Mouse (Mus musculus) midbrain, embryonic 11.5 days (tissue): ENCODE results near the gene Wfdc15a. TPM values are rescaled to one million over a fixed set of nuclear protein-coding genes. Genes with fewer than 3 reads are reported as not detected.

ENCODE experiments used
- ATAC-seq: fragments of 200-750 bp; cut with Nextera tagmentation; 2 replicates; pipeline ENCODE4 v1.8.0; 2017; ENCODE audit warnings: moderate TSS enrichment, moderate library complexity; ENCODE audit not compliant: low FRiP score
- DNase-seq: peaks from one replicate; pipeline ENCODE4 v3.0.0; 2015; ENCODE audit warnings: low spot score; ENCODE audit errors: missing footprints
- H3K27ac ChIP-seq: fragments of 300-500 bp; sonication (generic); 2 replicates; pipeline ENCODE4 v1.5.1; 2014; ENCODE audit warnings: low read depth, low read length
- H3K27me3 ChIP-seq: fragments of 300-500 bp; sonication (generic); 2 replicates; pipeline ENCODE4 v1.6.1; 2014; ENCODE audit warnings: mild to moderate bottlenecking, low read length, moderate library complexity, mixed read lengths; ENCODE audit not compliant: control insufficient read depth, insufficient read depth
- H3K36me3 ChIP-seq: fragments of 300-500 bp; sonication (generic); 2 replicates; pipeline ENCODE4 v1.6.1; 2014; ENCODE audit warnings: mild to moderate bottlenecking, low read length, moderate library complexity, mixed read lengths; ENCODE audit not compliant: control insufficient read depth, insufficient read depth
- H3K4me1 ChIP-seq: fragments of 300-500 bp; sonication (generic); 2 replicates; pipeline ENCODE4 v1.6.1; 2014; ENCODE audit warnings: low read length; ENCODE audit not compliant: control insufficient read depth, insufficient read depth
- H3K4me2 ChIP-seq: fragments of 300-500 bp; sonication (generic); 2 replicates; pipeline ENCODE4 v1.6.1; 2014; ENCODE audit warnings: mild to moderate bottlenecking, moderate library complexity
- H3K4me3 ChIP-seq: fragments of 300-500 bp; sonication (generic); 2 replicates; pipeline ENCODE4 v1.5.1; 2014; ENCODE audit warnings: low read depth, low read length
- H3K9ac ChIP-seq: fragments of 300-500 bp; sonication (generic); 2 replicates; pipeline ENCODE4 v1.6.1; 2014; ENCODE audit warnings: low read length
- H3K9me3 ChIP-seq: fragments of 300-500 bp; sonication (generic); 2 replicates; pipeline ENCODE4 v1.6.1; 2016; ENCODE audit warnings: low read length; ENCODE audit not compliant: control insufficient read depth
- WGBS: fragments of 180-500 bp; shearing (Covaris S2); extraction: QIAGEN DNeasy Blood & Tissue Kit; methylation state at CpG from one replicate; pipeline ENCODE4 v1.1.7; 2014; 5-methylcytosine and 5-hydroxymethylcytosine counted together
- polyA plus RNA-seq: library from polyadenylated mRNA; unstranded; fragments of >200 nt; fragmentation: Nextera tagmentation; extraction: Ambion mirVana; gene quantifications from 2 replicates; pipeline ENCODE4 v1.2.1, GENCODE M21; 2014

Gene Wfdc15a
- polyA plus RNA-seq, 1 experiment from 2014 or later, result not detected

DNA sequence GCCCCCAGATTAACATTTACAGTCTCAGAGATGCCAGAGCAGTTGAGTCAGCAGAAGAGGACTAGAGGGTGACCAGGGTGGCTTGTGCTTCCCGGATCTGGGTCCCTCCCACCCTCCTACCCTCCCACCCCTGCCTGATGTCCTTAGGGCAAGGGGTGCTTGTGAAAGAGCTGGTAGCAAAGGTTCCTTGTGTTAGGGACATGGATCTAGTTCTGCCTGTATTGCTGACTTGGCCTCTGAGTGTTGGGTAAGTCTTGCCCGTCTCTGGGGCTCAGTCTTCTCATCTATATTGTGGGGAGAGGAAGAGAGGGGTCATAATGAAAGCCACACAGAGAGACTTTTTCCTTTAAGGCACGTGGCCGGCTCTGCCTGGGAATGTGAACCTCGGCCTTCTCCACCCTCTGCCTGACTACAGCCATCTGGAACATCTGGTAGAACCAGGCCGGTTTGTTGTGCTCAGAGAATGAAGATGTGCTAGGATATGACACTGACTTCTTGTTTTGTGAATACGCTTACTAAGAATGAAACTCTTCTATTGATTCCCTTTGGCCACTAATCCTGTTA, 17.2 kb downstream of the Wfdc15a start, which contains the start of gene Wfdc5:
Wfdc5 (minus strand) TSS at position 51 of the 564 bp plus-strand sequence.
- DNase-seq (no peak), ATAC-seq (no peak)
- Histone ChIP-seq H3K4me2 (no peak within 1 kb of the TSS), H3K9me3 (no peaks in the 10 kb centered on the region), H3K36me3 (no peaks in the 10 kb centered on the region), H3K27me3 (no peaks in the 10 kb centered on the region), H3K4me1 (peaks cover 3% of the 10 kb centered on the region; the same call in 1 of the 2 replicates), H3K27ac (no peak within 1 kb of the TSS), H3K4me3 (no peak within 1 kb of the TSS), H3K9ac (no peak within 1 kb of the TSS)
- 66% methylated on average over 7 of the region's 7 CpGs for WGBS

- H3K4me3 ChIP-seq, result no peak overlapping the region
- H3K9ac ChIP-seq, result no peak overlapping the region
- peaks cover 3% of the 10 kb centered on the region; the same call in 1 of the 2 replicates for H3K4me1 ChIP-seq
- 87% methylated on average over 4 of the region's 4 CpGs for WGBS
- ATAC-seq (no peak), DNase-seq (no peak)
- H3K27ac ChIP-seq, result no peak overlapping the region
- no peaks in the 10 kb centered on the region for H3K27me3 ChIP-seq
- no peaks in the 10 kb centered on the region for H3K36me3 ChIP-seq
- no peaks in the 10 kb centered on the region for H3K9me3 ChIP-seq
- H3K4me2 ChIP-seq, result no peak overlapping the region
These were observed 19.2 kb downstream of the Wfdc15a start for GRCm38 (mm10) chr2:164180770-164181169.

DNA sequence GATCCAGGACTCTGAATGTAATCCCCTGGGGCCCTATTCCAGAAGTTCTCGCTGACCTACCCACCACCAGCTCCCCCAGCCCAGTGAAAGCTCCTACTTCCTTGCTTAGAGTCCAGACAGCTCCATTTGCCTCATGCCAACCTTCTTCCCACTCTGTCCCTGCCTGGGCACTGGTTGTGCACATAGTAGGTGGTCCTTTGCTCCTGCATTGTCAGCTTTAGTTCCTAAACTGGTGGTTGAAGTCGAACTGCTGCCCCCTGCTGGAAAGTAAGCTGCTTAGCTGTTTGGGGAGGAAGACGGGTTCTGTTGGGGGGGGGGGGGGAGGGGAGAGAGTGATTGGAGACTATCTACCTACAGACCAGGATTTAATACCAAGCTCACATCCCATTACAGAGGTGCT, 19.8 kb downstream of the Wfdc15a start:
- WGBS, result 39% methylated on average over 3 of the region's 3 CpGs
- no peak for DNase-seq
- no peak overlapping the region for H3K4me3 ChIP-seq

GRCm38 (mm10) chr2:164177831-164178230, 22.1 kb downstream of the Wfdc15a start:
- WGBS, result 88% methylated on average over 5 of the region's 5 CpGs
- Histone ChIP-seq H3K36me3 (no peaks in the 10 kb centered on the region), H3K27me3 (no peaks in the 10 kb centered on the region), H3K9ac (no peak overlapping the region), H3K4me1 (no peaks in the 10 kb centered on the region), H3K4me2 (no peak overlapping the region), H3K27ac (no peak overlapping the region), H3K4me3 (no peak overlapping the region), H3K9me3 (no peaks in the 10 kb centered on the region)
- DNase-seq, result no peak
- no peak for ATAC-seq

More for the DNA sequence above, 19.8 kb downstream of the Wfdc15a start:
- Histone ChIP-seq H3K4me2 (no peak overlapping the region), H3K36me3 (no peaks in the 10 kb centered on the region), H3K4me1 (peaks cover 3% of the 10 kb centered on the region; the same call in 1 of the 2 replicates), H3K9ac (no peak overlapping the region), H3K9me3 (no peaks in the 10 kb centered on the region), H3K27ac (no peak overlapping the region), H3K27me3 (no peaks in the 10 kb centered on the region)
- ATAC-seq, result no peak

- H3K36me3 ChIP-seq, result no peaks in the 10 kb centered on the region
- H3K27me3 ChIP-seq, result peaks cover 11% of the 10 kb centered on the region
- ATAC-seq (no peak), DNase-seq (no peak)
- no peaks in the 10 kb centered on the region for H3K9me3 ChIP-seq
- peaks cover 3% of the 10 kb centered on the region for H3K4me1 ChIP-seq
- 76% methylated on average over 3 of the region's 3 CpGs for WGBS
- H3K4me2 ChIP-seq, result no peak overlapping the region
- H3K4me3 ChIP-seq, result no peak overlapping the region
- H3K9ac ChIP-seq, result no peak overlapping the region
- no peak overlapping the region for H3K27ac ChIP-seq
These were observed 24.1 kb downstream of the Wfdc15a start for GRCm38 (mm10) chr2:164175850-164176249.

DNA sequence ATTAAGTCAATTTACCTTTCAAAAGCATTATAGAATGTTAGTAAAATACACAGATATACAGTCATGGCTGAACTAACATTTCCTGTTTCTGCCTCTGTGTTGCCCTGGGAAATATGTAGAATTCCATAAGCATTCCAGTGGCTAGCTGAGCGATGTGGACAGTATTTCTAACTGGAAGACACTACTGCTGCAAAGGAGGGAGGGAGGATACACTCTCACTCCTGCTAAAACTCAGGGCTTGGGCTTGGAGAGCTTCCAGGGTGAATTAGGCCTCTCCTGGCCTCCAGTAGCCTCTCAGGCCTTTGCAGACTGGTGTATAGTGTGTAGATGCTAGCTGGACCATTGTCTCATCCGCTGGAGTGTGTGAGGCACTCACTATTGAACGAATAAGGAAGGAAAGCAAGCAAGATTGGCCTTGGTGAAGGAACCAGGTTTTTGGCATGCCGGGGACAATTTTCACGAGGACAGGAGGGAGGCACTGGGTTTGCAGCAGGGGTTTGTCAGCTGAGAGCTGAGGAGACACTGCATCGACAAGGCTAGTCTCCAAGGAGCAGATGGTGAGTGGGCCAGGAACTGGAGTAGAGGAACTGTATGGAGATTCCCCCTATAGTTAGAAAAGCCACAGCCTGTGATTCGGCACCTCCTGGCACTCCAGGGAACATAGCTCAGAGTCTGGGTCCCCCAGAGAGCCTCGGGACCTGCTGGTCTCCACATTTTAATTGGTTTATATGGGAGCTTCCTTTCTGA, 25.1 kb downstream of the Wfdc15a start:
- ATAC-seq (no peak), DNase-seq (no peak)
- H3K4me3 ChIP-seq, result no peak overlapping the region
- H3K36me3 ChIP-seq, result no peaks in the 10 kb centered on the region
- peaks cover 8% of the 10 kb centered on the region for H3K4me1 ChIP-seq
- no peaks in the 10 kb centered on the region for H3K9me3 ChIP-seq
- H3K9ac ChIP-seq, result no peak overlapping the region
- 79% methylated on average over 8 of the region's 8 CpGs for WGBS
- H3K27me3 ChIP-seq, result peaks cover 21% of the 10 kb centered on the region
- H3K27ac ChIP-seq, result no peak overlapping the region
- H3K4me2 ChIP-seq, result no peak overlapping the region

DNA sequence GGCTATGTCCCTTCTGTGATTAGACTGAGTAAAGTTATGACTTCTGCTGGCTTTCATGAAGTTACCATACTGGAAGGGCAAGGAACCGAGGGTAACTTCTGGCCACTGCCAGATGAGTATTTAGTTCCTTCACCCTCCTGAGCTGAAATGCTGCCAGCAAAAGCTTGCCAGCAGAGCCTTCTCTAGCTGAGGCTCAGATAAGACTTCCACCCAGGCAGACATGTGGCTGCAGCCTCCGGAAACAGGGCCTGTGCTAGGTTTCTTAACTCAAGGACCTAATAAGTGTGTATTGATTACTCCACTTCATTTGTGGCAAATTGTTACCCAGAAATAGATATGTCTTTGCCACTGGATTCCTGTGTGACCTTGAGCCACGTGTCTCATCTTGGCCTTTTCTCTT, 26.5 kb downstream of the Wfdc15a start:
- H3K9ac ChIP-seq, result no peak overlapping the region
- WGBS, result 77% methylated on average over 3 of the region's 3 CpGs

DNA sequence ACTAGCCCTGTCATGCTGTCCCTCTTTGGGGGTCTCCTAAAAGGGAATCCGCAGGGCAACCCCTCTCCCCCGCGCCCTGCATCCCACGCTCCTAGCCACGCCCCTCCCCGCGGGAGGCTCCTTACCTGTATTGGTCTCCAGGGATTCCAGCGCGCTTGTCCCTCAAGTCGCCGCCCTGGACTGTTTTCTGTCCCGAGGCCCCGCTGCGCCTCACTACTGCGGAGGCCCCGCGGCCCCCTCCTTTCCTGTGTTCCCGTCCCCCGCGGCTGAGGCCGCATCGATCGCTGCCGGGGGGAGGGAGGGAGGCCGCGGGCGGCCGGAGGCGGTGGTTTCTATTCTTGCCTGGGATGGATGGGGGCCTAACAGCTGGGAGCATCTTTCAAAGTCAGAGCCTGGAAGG, 29.0 kb downstream of the Wfdc15a start, which contains the start of gene Kcns1:
Kcns1 (minus strand) TSS at position 212 of the 400 bp plus-strand sequence.
- 1% methylated on average over 25 of the region's 29 CpGs for WGBS
- ATAC-seq, result peak; percentile 54; the same call in 1 of the 2 replicates
- no peak for DNase-seq
- Histone ChIP-seq H3K27me3 (peaks cover 55% of the 10 kb centered on the region), H3K9ac (peak within 1 kb of the TSS; percentile 45; the same call in 1 of the 2 replicates), H3K4me2 (peak within 1 kb of the TSS; percentile 59), H3K4me1 (peaks cover 14% of the 10 kb centered on the region), H3K4me3 (peak within 1 kb of the TSS; percentile 32), H3K9me3 (no peaks in the 10 kb centered on the region), H3K36me3 (no peaks in the 10 kb centered on the region), H3K27ac (no peak within 1 kb of the TSS)

More for the DNA sequence above, 26.5 kb downstream of the Wfdc15a start:
- H3K4me3 ChIP-seq, result no peak overlapping the region
- DNase-seq (no peak), ATAC-seq (no peak)
- H3K9me3 ChIP-seq, result no peaks in the 10 kb centered on the region
- no peak overlapping the region for H3K27ac ChIP-seq
- H3K4me2 ChIP-seq, result no peak overlapping the region
- no peaks in the 10 kb centered on the region for H3K36me3 ChIP-seq
- peaks cover 12% of the 10 kb centered on the region for H3K4me1 ChIP-seq
- H3K27me3 ChIP-seq, result peaks cover 36% of the 10 kb centered on the region

DNA sequence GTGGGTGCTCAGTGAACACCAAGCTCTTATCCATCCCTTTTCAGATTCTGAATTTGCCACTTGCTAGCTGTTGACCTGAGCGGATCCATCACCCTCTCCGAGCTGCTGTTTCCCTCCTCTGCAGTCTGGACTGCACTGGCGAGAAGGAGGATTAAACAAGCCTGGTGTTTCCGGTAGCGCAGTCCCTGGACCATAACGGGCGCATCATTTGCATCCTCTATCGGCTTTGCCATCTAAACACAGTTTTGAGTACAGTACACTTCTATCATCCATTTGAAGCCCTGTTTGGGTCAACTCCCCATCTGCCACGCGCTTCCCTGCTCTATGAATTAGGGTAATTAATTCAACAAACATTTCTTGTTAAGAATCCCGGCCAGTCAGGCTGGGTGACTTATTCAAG, 29.6 kb downstream of the Wfdc15a start:
- Histone ChIP-seq H3K27ac (no peak overlapping the region), H3K9ac (peak overlapping the region; percentile 26; the same call in 1 of the 2 replicates), H3K36me3 (no peaks in the 10 kb centered on the region), H3K27me3 (peaks cover 55% of the 10 kb centered on the region), H3K4me3 (peak overlapping the region; percentile 32), H3K4me1 (peaks cover 14% of the 10 kb centered on the region), H3K9me3 (no peaks in the 10 kb centered on the region), H3K4me2 (peak overlapping the region; percentile 59)
- 2% methylated on average over 11 of the region's 11 CpGs for WGBS
- peak; percentile 92 for DNase-seq
- 0 out of 2 replicates have a peak, but pooled peaks have one; percentile 60 for ATAC-seq
